Mouse (Mus musculus) regulatory T cell (primary cell): ENCODE measurements around the gene Taf6l.

Source experiments
- in situ Hi-C: fragments of 300-600 bp; cut with MboI, MseI; formaldehyde crosslinking; loops from one replicate; pipeline ENCODE4 v1.15.1; 2025; ENCODE audit warnings: high pct_unique_total_duplicates

Taf6l gene

GRCm38 (mm10) chr19:8798264-8798946 lies 12.2 kb upstream of the Taf6l start, which contains the start of gene Polr2g:
TSS of gene Polr2g (minus strand) at chr19:8798577.
- in situ Hi-C loops, result loop anchor here (25.0 kb wide), 1 partner anchor 1761 kb away; the partner anchor contains the start of gene Stip1

GRCm38 (mm10) chr19:8790171-8790570 lies 4.0 kb upstream of the Taf6l start:
- in situ Hi-C loops, result loop anchor here (5.0 to 25.0 kb wide), 2 partner anchors 1288 to 1753 kb away; partner anchors contain the start of gene Stip1

DNA sequence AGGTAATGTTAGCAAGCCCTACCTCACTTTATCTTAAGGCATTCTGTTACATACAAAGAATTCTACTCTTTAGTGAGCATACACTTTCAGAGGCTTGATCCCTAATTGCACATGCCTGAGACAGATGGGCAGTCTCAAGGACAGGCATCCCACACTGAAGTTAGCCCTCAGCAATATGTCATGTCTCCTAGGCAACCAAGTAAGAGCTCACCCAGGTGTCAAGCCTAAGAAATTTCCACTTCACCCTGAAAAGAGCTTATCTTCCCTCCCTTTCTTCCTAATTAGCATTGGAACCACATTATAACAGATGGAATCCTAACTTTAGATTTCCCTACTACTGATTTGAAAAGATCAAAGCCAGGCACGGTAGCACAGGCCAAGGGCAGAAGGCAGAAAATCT lies 3.0 kb upstream of the Taf6l start:
- in situ Hi-C loops, result loop anchor here (25.0 kb wide), 1 partner anchor 1752 kb away; the partner anchor contains the start of gene Stip1

DNA sequence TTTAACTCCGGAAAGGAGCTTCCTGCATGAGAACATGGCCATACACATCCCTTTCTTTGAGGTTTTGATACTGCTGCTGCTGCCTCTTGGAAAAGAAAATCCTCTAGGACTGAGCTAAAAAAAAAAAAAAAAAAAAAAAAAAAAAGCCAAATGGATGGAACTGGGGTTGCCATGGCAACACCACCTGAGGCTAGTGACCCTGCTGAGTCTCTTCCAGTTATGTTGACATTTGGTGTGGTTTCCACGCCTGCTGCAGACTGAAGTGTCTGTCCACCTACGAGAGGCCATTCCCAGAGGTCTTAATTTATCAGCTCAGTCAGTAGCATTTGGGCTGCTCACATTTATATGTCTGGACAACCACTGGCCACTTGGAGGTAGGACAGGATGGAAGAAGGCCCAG lies 2.3 kb upstream of the Taf6l start:
- in situ Hi-C loops, result loop anchor here (25.0 kb wide), 1 partner anchor 1751 kb away; the partner anchor contains the start of gene Stip1

GRCm38 (mm10) chr19:8774951-8775421 lies 11.2 kb downstream of the Taf6l start:
- in situ Hi-C loops, result loop anchor here (5.0 to 25.0 kb wide), 2 partner anchors 42 to 1738 kb away; partner anchors contain the start of genes Stip1 and Ttc9c

DNA sequence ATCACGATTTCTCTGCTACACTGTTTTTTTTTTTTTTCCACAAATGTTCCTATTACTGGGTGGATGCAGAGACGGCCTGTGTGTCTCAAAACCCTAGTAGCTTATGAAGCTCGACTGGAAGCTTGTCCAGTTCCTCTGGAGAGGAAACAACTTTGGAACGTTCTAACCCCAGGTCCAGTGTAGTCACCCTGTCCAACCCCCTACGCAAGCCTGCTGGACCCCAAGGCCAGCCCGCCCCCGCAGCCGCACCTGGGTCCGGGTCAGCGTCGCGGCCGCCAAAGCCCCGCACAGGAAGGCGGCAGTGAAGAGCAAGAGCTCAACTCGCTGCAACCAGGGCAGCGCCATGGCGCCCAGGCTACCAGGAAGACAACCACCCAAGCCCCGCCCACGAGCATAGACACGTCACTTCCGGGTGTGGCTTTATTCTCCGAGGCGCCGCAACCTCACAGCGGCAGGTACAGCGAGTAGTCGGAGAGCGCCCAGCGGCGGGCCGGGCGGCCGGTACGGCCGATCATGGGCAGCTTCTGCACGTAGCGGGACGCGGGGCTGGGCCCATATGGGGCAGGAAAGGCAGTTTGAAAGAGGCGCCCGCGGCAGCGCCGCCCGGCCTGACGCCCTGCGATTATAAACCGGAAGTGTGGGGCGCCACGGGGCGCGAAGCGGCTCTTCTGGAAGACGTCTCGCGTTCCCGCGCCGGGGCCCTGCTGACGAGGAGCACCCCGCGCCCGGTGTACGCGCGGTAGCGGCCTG lies 12.0 kb downstream of the Taf6l start, which contains the start of gene Tmem179b:
TSS of gene Tmem179b (minus strand) at position 382 of the 750 bp plus-strand sequence.
- in situ Hi-C loops, result loop anchor here (5.0 kb wide), 1 partner anchor 43 kb away; the partner anchor contains the start of gene Ttc9c

DNA sequence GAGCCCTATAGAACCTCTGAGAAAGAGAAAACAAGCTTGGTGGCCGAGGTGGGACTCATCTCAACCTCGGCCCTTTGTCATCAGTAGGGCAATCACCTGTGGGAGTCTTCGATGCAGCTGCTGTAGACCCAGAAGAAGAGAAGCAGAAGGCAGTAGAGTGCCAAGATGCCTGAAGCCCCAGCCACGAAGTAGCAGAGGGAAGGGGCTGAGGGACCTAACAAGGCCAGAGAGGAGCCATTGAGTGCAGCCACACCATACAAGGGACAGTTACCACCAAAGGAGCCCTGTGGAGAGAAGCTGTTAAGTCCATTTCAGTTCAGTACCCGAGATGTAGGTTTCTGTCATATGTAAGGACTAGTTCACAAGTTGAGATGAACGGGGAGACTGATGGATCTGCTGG lies 12.8 kb downstream of the Taf6l start:
- in situ Hi-C loops, result loop anchor here (5.0 kb wide), 1 partner anchor 44 kb away; the partner anchor contains the start of gene Ttc9c

GRCm38 (mm10) chr19:8772996-8773395 lies 13.2 kb downstream of the Taf6l start:
- in situ Hi-C loops, result loop anchor here (5.0 kb wide), 1 partner anchor 44 kb away; the partner anchor contains the start of gene Ttc9c

DNA sequence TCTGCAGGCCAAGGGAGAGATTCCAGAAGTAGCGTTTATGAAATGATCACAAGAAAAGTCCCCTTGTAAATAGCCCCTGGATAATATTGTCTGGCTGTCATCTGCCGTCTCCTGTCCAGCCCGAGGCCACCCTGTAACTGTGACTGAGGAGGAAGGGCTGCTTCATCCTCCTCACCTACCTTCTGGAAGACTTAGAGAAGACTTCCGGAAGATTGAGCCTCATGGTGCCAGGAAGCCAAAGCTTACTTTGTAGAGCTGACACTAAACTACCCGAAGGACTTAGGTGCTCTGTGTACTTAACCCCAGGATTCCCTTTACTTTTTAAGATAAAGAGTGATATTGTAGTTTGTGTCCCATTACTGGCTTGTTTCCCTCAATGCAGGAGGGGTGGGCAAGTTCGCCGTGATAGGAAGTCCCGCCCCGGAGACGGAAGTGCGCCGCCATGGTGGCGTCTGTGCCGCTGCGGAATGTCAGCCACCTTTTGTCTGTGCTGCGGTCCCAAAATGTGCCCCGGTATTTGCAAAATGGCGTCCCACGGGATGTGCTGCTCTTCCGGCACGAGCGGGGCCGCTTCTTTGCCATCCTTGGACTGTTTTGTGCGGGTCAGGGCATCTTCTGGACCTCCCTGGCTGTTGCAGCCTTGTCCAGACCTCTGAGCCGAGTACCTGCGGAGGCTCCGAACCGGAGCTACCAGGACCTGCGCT lies 15.5 kb downstream of the Taf6l start, which contains the start of gene Tmem223:
TSS of gene Tmem223 (plus strand) at position 430 of the 704 bp plus-strand sequence.
- in situ Hi-C loops, result loop anchor here (5.0 kb wide), 1 partner anchor 47 kb away; the partner anchor contains the start of gene Ttc9c

DNA sequence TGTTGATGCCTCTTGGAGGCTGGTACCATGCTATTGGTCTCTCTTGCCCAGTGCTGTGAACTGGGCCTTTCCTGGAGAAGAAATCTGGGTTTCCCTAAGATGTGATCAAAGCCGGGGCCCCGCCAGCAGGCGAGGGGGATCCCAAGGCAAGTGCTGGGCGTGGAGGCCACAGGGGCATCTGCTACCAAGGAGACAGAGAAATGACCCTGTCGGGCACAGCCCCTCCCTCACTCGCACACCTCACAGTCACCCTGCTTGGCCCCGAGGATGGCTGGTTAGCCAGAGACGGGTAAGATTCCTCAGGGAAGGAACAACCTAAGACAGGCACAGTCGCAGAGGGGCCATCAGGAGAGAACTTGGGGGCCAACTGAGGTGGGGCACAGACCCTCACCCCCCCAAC lies 20.7 kb downstream of the Taf6l start:
- in situ Hi-C loops, result no loop called here

- in situ Hi-C loops, result no loop called here
Observed at GRCm38 (mm10) chr19:8763276-8763675, 22.9 kb downstream of the Taf6l start.

DNA sequence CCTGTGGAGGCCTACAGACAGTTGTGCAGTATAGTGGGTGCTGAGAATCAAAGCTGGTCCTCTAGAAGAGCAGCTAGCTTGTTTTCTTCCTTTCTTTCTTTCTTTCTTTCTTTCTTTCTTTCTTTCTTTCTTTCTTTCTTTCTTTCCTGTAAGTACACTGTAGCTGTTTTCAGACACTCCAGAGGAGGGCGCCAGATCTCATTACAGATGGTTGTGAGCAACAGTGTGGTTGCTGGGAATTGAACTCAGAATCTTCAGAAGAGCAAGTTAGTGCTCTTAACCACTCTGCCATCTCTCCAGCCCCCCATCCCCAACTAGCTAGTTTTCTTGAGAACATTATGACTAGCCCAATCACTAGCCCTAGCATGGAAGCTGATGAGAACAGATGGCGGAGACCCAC lies 25.5 kb downstream of the Taf6l start:
- in situ Hi-C loops, result no loop called here

- in situ Hi-C loops, result no loop called here
Observed at GRCm38 (mm10) chr19:8758899-8759298, 27.3 kb downstream of the Taf6l start.

DNA sequence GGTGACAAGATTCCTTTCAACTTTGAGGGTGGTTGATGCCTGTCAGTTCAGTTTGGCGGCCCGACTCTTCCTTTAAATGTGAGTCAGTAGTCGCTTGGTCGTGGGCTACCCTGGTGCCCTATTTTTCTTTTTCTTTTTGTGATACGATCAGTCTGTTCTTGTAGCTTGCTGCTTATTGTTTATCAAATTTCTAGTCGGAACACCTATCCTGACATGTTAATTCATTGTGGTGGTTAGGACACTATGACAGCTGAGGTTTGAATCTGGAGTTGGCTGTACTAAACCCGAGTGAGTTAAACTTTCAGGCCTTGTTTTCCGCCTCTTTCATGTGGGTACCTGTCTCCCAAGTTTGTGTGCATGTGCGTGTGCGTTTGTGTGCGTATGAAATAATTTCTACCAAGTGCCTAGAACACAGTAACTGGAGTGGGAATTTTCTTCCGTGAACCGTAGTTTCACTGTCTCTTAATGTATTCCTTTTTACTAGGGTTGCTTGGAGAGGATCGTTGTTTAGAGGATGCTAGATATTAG lies 28.7 kb downstream of the Taf6l start:
- in situ Hi-C loops, result no loop called here

GRCm38 (mm10) chr19:8756635-8757387 lies 29.4 kb downstream of the Taf6l start, which contains the start of gene Nxf1:
TSS of gene Nxf1 (plus strand) at chr19:8757073.
- in situ Hi-C loops, result no loop called here

DNA sequence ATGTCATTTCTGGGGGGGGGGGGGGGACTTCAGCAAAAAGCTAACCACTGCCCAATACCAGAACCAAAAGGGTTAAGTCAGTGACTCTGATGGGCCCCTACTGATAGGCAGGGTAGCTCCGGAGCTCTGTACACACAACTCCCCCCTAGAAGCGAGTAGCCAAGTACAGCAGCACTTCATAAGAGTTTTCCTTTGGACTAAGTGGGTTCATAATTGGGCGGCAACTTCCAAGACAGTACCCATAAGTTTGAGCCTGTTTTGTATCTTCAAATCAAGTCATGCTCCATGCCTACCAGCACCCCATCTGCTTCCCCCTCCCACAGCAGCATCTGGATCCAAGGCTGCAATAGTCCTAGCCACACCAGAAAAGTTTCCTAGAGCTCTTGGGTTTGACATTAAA lies 30.6 kb downstream of the Taf6l start:
- in situ Hi-C loops, result no loop called here

- in situ Hi-C loops, result no loop called here
Observed at GRCm38 (mm10) chr19:8747368-8747767, 38.8 kb downstream of the Taf6l start.

GRCm38 (mm10) chr19:8745382-8745781 lies 40.8 kb downstream of the Taf6l start:
- in situ Hi-C loops, result no loop called here

GRCm38 (mm10) chr19:8742176-8742575 lies 44.0 kb downstream of the Taf6l start:
- in situ Hi-C loops, result no loop called here

- in situ Hi-C loops, result no loop called here
Observed at GRCm38 (mm10) chr19:8741243-8741869, 44.9 kb downstream of the Taf6l start, which contains the start of gene Stx5a. TSS of gene Stx5a (plus strand) at chr19:8741413.
